Mouse (Mus musculus) limb, embryonic 14.5 days (tissue): ENCODE results near the gene Galntl6. TPM values are rescaled to one million over a fixed set of nuclear protein-coding genes. Genes with fewer than 3 reads are reported as not detected.
A peak's percentile ranks its signal among the peaks of the same experiment; 100 is the strongest.

Experiments
- ATAC-seq: fragments of 200-750 bp; cut with Nextera tagmentation; 2 replicates; pipeline ENCODE4 v1.8.0; 2017; ENCODE audit warnings: low read depth, moderate number of reproducible peaks, moderate TSS enrichment; ENCODE audit not compliant: low FRiP score
- DNase-seq: peaks from one replicate; pipeline ENCODE4 v3.0.0-alpha.2; 2015; ENCODE audit warnings: low spot score
- H3K27ac ChIP-seq: fragments of 300-500 bp; sonication (generic); replicated peaks from 2 replicates; pipeline ENCODE4 v1.5.1; 2014; ENCODE audit warnings: low read depth, mild to moderate bottlenecking, low read length, moderate library complexity, mixed read lengths
- H3K27me3 ChIP-seq: fragments of 300-500 bp; sonication (generic); 2 replicates; pipeline ENCODE4 v1.6.1; 2014; ENCODE audit warnings: low read length, mixed read lengths; ENCODE audit not compliant: control insufficient read depth, insufficient read depth
- H3K36me3 ChIP-seq: fragments of 300-500 bp; sonication (generic); 2 replicates; pipeline ENCODE4 v1.6.1; 2014; ENCODE audit warnings: mild to moderate bottlenecking, low read length, moderate library complexity, mixed read lengths; ENCODE audit not compliant: control insufficient read depth, insufficient read depth
- H3K4me1 ChIP-seq: fragments of 300-500 bp; sonication (generic); 2 replicates; pipeline ENCODE4 v1.6.1; 2014; ENCODE audit warnings: antibody characterized with exemption, low read length, mixed read lengths; ENCODE audit not compliant: control insufficient read depth, insufficient read depth
- H3K4me2 ChIP-seq: fragments of 300-500 bp; sonication (generic); replicated peaks from 2 replicates; pipeline ENCODE4 v1.6.1; 2014; ENCODE audit warnings: low read depth, mild to moderate bottlenecking, low read length, moderate library complexity; ENCODE audit not compliant: severe bottlenecking
- H3K4me3 ChIP-seq: fragments of 300-500 bp; sonication (generic); replicated peaks from 2 replicates; pipeline ENCODE4 v1.5.1; 2014; ENCODE audit warnings: low read length
- H3K9ac ChIP-seq: fragments of 300-500 bp; sonication (generic); 2 replicates; pipeline ENCODE4 v1.6.1; 2014; ENCODE audit warnings: mild to moderate bottlenecking, low read depth, low read length, moderate library complexity; ENCODE audit not compliant: severe bottlenecking
- H3K9me3 ChIP-seq: fragments of 300-500 bp; sonication (generic); 2 replicates; pipeline ENCODE4 v1.6.1; 2016; ENCODE audit warnings: low read length; ENCODE audit not compliant: control insufficient read depth
- POLR2A ChIP-seq: fragments of 200-500 bp; IDR thresholded peaks from 2 replicates; pipeline ENCODE4 v1.8.0; 2012; ENCODE audit warnings: inconsistent platforms, mild to moderate bottlenecking, moderate library complexity, borderline replicate concordance; ENCODE audit not compliant: insufficient read depth, insufficient read length; ENCODE audit errors: extremely low read depth
- WGBS: fragments of 180-500 bp; shearing (Covaris S2); extraction: QIAGEN DNeasy Blood & Tissue Kit; methylation state at CpG from one replicate; pipeline ENCODE4 v1.1.7; 2014; 5-methylcytosine and 5-hydroxymethylcytosine counted together
- polyA plus RNA-seq, 2 experiments: library from polyadenylated mRNA; depleted of rRNA in 1 of 2; stranded (reverse) in 1 of 2; unstranded in 1 of 2; fragments of >200 nt; fragmentation: Nextera tagmentation in 1 of 2; extraction: Ambion mirVana in 1 of 2; gene quantifications; 2 replicates each; pipeline versions ENCODE4 v1.2.1 to v1.2.3; 2012 to 2014

Galntl6 gene
- polyA plus RNA-seq, 2 experiments, result 0.57 to 0.65 TPM

DNA sequence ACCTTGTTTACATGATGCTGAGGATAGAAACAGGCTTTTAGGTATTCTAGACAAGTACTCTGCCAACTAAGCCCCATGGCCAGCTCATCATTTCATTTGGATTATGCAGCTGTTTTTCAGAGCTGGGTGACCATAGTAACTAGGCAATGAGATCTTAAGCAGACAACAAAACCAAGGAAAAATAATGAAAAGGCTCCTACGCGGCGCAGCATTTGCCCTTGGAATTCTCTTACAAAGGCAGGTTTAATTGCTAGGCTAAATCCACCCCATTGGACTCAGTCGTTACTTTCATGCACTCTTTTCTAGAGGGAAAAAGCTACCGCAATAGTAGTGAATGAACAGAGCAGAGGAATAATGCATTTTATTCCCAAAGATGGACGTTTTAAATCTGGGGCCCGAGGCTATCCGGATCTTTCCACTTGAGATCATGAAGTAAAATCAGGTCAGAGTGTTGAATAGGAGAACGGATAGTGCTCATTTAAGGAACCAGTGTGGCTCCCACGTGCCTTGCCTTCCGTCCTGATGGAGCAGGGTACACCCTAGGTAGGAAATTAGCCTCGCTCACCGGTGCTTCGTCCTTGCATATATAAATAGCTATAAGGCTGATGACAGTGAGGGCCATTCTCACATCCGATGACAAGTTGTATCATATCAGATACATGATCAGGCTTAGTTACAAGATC is 1076.1 kb downstream of the Galntl6 start:
- Histone ChIP-seq H3K9me3 (no peaks in the 10 kb centered on the region), H3K36me3 (no peaks in the 10 kb centered on the region), H3K4me3 (no peak overlapping the region), H3K4me2 (no peak overlapping the region), H3K9ac (no peak overlapping the region), H3K27me3 (no peaks in the 10 kb centered on the region), H3K4me1 (peaks cover 6% of the 10 kb centered on the region), H3K27ac (no peak overlapping the region)
- 82% methylated on average over 15 of the region's 15 CpGs for WGBS
- DNase-seq (no peak), ATAC-seq (no peak)
- no peak for TF ChIP-seq POLR2A

DNA sequence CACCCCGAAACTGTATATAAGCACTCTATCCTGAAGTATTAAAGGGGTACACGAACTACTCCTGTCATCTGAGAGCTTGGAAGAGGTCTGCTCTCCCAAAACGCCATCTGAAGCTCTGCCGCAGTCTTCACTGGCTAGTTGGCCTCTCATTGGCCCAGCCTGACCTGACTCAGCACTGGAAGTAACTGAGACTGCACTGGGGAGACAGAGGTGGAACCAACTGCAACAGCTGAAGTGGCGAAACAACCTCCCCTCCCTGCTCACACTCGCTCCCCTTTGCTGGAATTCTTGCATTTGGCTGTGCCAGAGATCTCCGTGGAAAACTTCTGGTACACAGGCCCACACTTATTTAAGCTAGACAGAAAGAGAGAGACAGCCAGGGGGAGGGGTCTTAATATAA is 1089.3 kb downstream of the Galntl6 start:
- Histone ChIP-seq H3K9me3 (no peaks in the 10 kb centered on the region), H3K4me3 (no peak overlapping the region), H3K27me3 (no peaks in the 10 kb centered on the region), H3K4me2 (no peak overlapping the region), H3K4me1 (no peaks in the 10 kb centered on the region), H3K27ac (no peak overlapping the region), H3K9ac (no peak overlapping the region), H3K36me3 (no peaks in the 10 kb centered on the region)
- TF ChIP-seq POLR2A, result no peak
- no peak for DNase-seq
- ATAC-seq, result peak; percentile 68
- 58% methylated on average over 7 of the region's 7 CpGs for WGBS

DNA sequence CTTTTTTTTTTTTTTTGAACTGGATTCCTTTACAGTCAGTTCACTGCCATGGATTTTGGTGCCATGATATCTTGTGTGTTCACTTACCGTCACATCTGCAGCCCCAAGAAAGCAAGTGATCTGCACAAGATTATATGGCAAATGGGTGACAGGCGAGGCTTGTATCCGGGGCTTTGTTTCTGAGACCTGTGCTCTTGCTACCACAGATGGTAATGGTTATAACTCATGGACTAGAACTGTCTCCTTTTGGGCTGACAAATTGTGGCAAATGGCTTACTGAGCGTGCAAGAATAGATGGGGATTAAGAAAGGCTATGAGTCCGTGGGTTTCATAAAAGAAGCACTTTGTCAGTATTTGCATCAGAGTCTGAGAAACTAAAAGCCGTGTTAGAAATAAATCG is 1096.4 kb downstream of the Galntl6 start:
- DNase-seq, result no peak
- Histone ChIP-seq H3K4me1 (no peaks in the 10 kb centered on the region), H3K27me3 (no peaks in the 10 kb centered on the region), H3K27ac (no peak overlapping the region), H3K4me2 (no peak overlapping the region), H3K4me3 (no peak overlapping the region), H3K36me3 (no peaks in the 10 kb centered on the region), H3K9me3 (no peaks in the 10 kb centered on the region), H3K9ac (no peak overlapping the region)
- WGBS, result 34% methylated on average over 7 of the region's 7 CpGs
- TF ChIP-seq POLR2A, result no peak
- ATAC-seq, result no peak

DNA sequence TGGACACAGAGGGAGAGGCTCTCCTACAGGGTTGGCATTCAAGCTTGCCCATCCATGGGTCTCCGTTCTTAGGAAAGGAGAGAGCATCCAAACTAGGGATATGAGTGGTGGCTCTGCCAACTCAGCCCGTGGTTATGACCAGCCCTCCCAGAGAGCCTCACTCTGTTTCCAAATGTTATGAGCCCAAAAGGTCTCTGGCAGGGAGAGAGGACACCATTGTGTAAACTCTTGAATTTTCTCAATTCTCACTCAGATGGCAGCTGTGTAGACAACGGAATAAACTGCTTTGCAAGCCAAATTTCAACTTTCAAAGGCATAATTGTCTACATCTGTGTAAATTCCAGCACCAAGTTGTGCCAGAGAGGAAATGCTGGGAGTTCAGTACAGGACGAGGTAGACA is 1105.4 kb downstream of the Galntl6 start:
- no peaks in the 10 kb centered on the region for H3K27me3 ChIP-seq
- no peak for ATAC-seq
- H3K9me3 ChIP-seq, result no peaks in the 10 kb centered on the region
- H3K36me3 ChIP-seq, result no peaks in the 10 kb centered on the region
- no peak overlapping the region for H3K4me2 ChIP-seq
- no peak for DNase-seq
- no peak for TF ChIP-seq POLR2A
- H3K9ac ChIP-seq, result no peak overlapping the region
- H3K27ac ChIP-seq, result no peak overlapping the region
- H3K4me1 ChIP-seq, result no peaks in the 10 kb centered on the region
- WGBS, result 60% methylated on average over 4 of the region's 4 CpGs
- H3K4me3 ChIP-seq, result no peak overlapping the region

DNA sequence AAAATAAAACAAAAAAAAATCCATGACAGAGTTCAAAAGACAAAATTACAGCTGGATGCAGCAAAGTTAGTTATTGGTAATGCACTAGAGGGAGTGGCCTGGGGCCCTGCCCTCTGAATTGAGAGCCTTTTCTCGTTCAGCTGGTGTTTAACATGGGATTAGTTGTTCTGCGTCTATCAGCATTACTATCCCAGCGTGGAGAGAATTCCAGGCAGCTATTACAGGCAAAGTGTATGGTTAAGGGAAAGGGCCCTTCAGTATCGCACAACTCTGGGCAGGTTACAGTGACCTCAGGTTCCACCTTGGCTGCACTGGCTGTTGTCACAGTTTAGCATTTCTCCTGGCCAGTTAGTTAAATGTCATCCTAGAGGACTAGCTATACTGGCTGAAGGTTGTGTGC is 1107.3 kb downstream of the Galntl6 start:
- WGBS, result 71% methylated on average over 4 of the region's 4 CpGs
- Histone ChIP-seq H3K4me2 (no peak overlapping the region), H3K27ac (no peak overlapping the region), H3K9ac (no peak overlapping the region), H3K27me3 (no peaks in the 10 kb centered on the region), H3K4me3 (no peak overlapping the region), H3K9me3 (no peaks in the 10 kb centered on the region), H3K36me3 (no peaks in the 10 kb centered on the region), H3K4me1 (no peaks in the 10 kb centered on the region)
- no peak for ATAC-seq
- no peak for DNase-seq
- TF ChIP-seq POLR2A, result no peak
